Mouse (Mus musculus): ENCODE data around the gene Cdk2ap2.

- TF ChIP-seq POLR2A (IDR thresholded peaks at IDR 0.05; ENCODE audit: extremely low read depth, insufficient read depth, low read length) (no peak), CTCF (IDR thresholded peaks at IDR 0.05; ENCODE audit: low read depth, low read length) (no peak)
Observed at GRCm38 (mm10) chr19:4094348-4094747, 2.6 kb upstream of the Cdk2ap2 start.
